Mouse (Mus musculus) heart, embryonic 12.5 days (tissue): ENCODE results near the gene 1110017D15Rik. TPM values are rescaled to one million over a fixed set of nuclear protein-coding genes. Genes with fewer than 3 reads are reported as not detected.

Experiments used
- ATAC-seq: fragments of 200-750 bp; cut with Nextera tagmentation; 2 replicates; pipeline ENCODE4 v1.8.0; 2017; ENCODE audit warnings: moderate TSS enrichment, moderate library complexity; ENCODE audit not compliant: insufficient number of reproducible peaks, low FRiP score
- H3K27ac ChIP-seq: fragments of 300-500 bp; sonication (generic); 2 replicates; pipeline ENCODE4 v1.5.1; 2016; ENCODE audit warnings: mild to moderate bottlenecking, moderate library complexity; ENCODE audit not compliant: poor library complexity, severe bottlenecking
- H3K27me3 ChIP-seq: fragments of 300-500 bp; sonication (generic); replicated peaks from 2 replicates; pipeline ENCODE4 v1.6.1; 2016; ENCODE audit warnings: mild to moderate bottlenecking, moderate library complexity
- H3K36me3 ChIP-seq: fragments of 300-500 bp; sonication (generic); 2 replicates; pipeline ENCODE4 v1.6.1; 2016; ENCODE audit warnings: mild to moderate bottlenecking, moderate library complexity
- H3K4me1 ChIP-seq: fragments of 300-500 bp; sonication (generic); replicated peaks from 2 replicates; pipeline ENCODE4 v1.6.1; 2016; ENCODE audit warnings: mild to moderate bottlenecking
- H3K4me2 ChIP-seq: fragments of 300-500 bp; sonication (generic); 2 replicates; pipeline ENCODE4 v1.6.1; 2016; ENCODE audit warnings: mild to moderate bottlenecking, moderate library complexity
- H3K4me3 ChIP-seq: fragments of 300-500 bp; sonication (generic); 2 replicates; pipeline ENCODE4 v1.5.1; 2016; ENCODE audit warnings: mild to moderate bottlenecking
- H3K9ac ChIP-seq: fragments of 300-500 bp; sonication (generic); 2 replicates; pipeline ENCODE4 v1.6.1; 2016; ENCODE audit warnings: mild to moderate bottlenecking, moderate library complexity
- H3K9me3 ChIP-seq: fragments of 300-500 bp; sonication (generic); replicated peaks from 2 replicates; pipeline ENCODE4 v1.6.1; 2016; ENCODE audit warnings: mild to moderate bottlenecking, moderate library complexity
- WGBS: fragments of 180-500 bp; shearing (Covaris S2); methylation state at CpG from one replicate; pipeline ENCODE4 v1.1.7; 2016; 5-methylcytosine and 5-hydroxymethylcytosine counted together
- polyA plus RNA-seq: library from polyadenylated mRNA; unstranded; fragments of >200 nt; fragmentation: Nextera tagmentation; extraction: Ambion mirVana; gene quantifications from 2 replicates; pipeline ENCODE4 v1.2.1, GENCODE M21; 2016

Gene 1110017D15Rik
- polyA plus RNA-seq, 1 experiment from 2014 or later, result not detected

- Histone ChIP-seq H3K9ac (no peak overlapping the region), H3K4me2 (no peak overlapping the region), H3K27me3 (0 out of 2 replicates have a peak, but pooled peaks cover 4% of the 10 kb centered on the region), H3K4me3 (no peak overlapping the region), H3K36me3 (no peaks in the 10 kb centered on the region), H3K9me3 (no peaks in the 10 kb centered on the region), H3K27ac (no peak overlapping the region), H3K4me1 (no peaks in the 10 kb centered on the region)
- 68% methylated on average over 5 of the region's 5 CpGs for WGBS
- no peak for ATAC-seq
Observed at GRCm38 (mm10) chr4:41534866-41535265, 17.7 kb upstream of the 1110017D15Rik start.

GRCm38 (mm10) chr4:41532420-41532819, 15.3 kb upstream of the 1110017D15Rik start:
- Histone ChIP-seq H3K27me3 (0 out of 2 replicates have a peak, but pooled peaks cover 9% of the 10 kb centered on the region), H3K27ac (no peak overlapping the region), H3K4me3 (no peak overlapping the region), H3K9me3 (no peaks in the 10 kb centered on the region), H3K4me1 (peaks cover 15% of the 10 kb centered on the region), H3K9ac (no peak overlapping the region), H3K36me3 (no peaks in the 10 kb centered on the region), H3K4me2 (no peak overlapping the region)
- 21% methylated on average over 6 of the region's 6 CpGs for WGBS
- ATAC-seq, result no peak

GRCm38 (mm10) chr4:41527996-41528395, 10.9 kb upstream of the 1110017D15Rik start:
- Histone ChIP-seq H3K36me3 (no peaks in the 10 kb centered on the region), H3K4me1 (peaks cover 23% of the 10 kb centered on the region), H3K9me3 (no peaks in the 10 kb centered on the region), H3K27me3 (0 out of 2 replicates have a peak, but pooled peaks cover 13% of the 10 kb centered on the region), H3K27ac (no peak overlapping the region), H3K9ac (no peak overlapping the region), H3K4me2 (no peak overlapping the region), H3K4me3 (no peak overlapping the region)
- ATAC-seq, result no peak
- WGBS, result 36% methylated on average over 8 of the region's 8 CpGs

GRCm38 (mm10) chr4:41527076-41527475, 9.9 kb upstream of the 1110017D15Rik start:
- no peak for ATAC-seq
- H3K4me3 ChIP-seq, result no peak overlapping the region
- peaks cover 14% of the 10 kb centered on the region; the same call in 1 of the 2 replicates for H3K27me3 ChIP-seq
- H3K4me1 ChIP-seq, result peaks cover 23% of the 10 kb centered on the region
- no peak overlapping the region for H3K4me2 ChIP-seq
- 42% methylated on average over 13 of the region's 13 CpGs for WGBS
- no peak overlapping the region for H3K27ac ChIP-seq
- no peaks in the 10 kb centered on the region for H3K9me3 ChIP-seq
- no peak overlapping the region for H3K9ac ChIP-seq
- H3K36me3 ChIP-seq, result no peaks in the 10 kb centered on the region

GRCm38 (mm10) chr4:41526553-41526952, 9.4 kb upstream of the 1110017D15Rik start:
- no peak for ATAC-seq
- Histone ChIP-seq H3K27ac (no peak overlapping the region), H3K9ac (no peak overlapping the region; the same call in 1 of the 2 replicates), H3K4me1 (peaks cover 23% of the 10 kb centered on the region), H3K4me3 (no peak overlapping the region), H3K27me3 (peaks cover 19% of the 10 kb centered on the region; the same call in 1 of the 2 replicates), H3K4me2 (no peak overlapping the region), H3K9me3 (no peaks in the 10 kb centered on the region), H3K36me3 (no peaks in the 10 kb centered on the region)
- WGBS, result 67% methylated on average over 7 of the region's 7 CpGs

DNA sequence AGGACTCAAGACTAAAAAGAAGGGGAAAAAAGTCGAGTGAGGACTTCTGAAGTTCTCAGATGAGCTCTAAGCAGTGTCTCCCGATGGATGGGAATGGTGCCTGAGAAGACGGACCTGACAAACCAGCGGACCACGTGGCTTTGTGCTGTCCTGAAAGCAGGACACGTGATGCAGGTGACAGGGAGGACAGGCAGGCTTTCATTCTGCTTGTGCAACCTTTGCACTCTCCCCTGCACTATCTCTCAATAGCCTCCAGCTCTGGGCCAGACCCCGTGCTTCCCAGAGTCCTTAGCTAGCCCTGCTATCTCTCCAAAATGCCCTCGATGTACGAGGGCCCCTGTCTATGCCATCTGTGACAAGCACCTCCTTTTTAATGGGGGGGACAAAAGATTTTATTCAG, 7.7 kb upstream of the 1110017D15Rik start:
- Histone ChIP-seq H3K4me2 (no peak overlapping the region), H3K9ac (no peak overlapping the region), H3K4me3 (no peak overlapping the region), H3K36me3 (no peaks in the 10 kb centered on the region), H3K4me1 (peaks cover 23% of the 10 kb centered on the region), H3K27ac (no peak overlapping the region), H3K9me3 (no peaks in the 10 kb centered on the region), H3K27me3 (peaks cover 30% of the 10 kb centered on the region)
- ATAC-seq, result no peak
- 66% methylated on average over 9 of the region's 9 CpGs for WGBS

DNA sequence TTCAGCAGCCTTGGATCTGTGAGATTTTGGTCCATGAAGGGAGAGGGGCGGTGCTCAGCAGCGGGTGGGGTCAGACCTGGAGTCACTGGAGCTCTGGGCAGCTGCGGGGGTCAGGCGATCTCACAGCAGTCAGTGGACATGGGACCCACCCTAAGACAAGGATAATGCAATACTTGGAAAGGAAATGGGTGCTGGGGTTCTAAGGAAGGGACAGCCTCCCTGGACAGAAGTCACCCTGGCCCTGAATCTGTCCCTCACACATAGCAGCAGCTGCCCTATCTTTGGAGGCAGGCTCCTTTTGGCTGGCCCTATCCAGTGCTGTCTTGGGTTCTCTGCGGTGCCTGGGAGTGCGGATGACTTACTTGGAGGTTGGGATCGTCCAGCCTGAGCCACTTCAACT, 6.7 kb upstream of the 1110017D15Rik start:
- Histone ChIP-seq H3K4me2 (no peak overlapping the region), H3K9me3 (no peaks in the 10 kb centered on the region), H3K4me3 (no peak overlapping the region), H3K9ac (no peak overlapping the region), H3K27ac (no peak overlapping the region), H3K4me1 (peaks cover 20% of the 10 kb centered on the region), H3K36me3 (no peaks in the 10 kb centered on the region), H3K27me3 (peaks cover 37% of the 10 kb centered on the region)
- ATAC-seq, result no peak
- 59% methylated on average over 7 of the region's 7 CpGs for WGBS

DNA sequence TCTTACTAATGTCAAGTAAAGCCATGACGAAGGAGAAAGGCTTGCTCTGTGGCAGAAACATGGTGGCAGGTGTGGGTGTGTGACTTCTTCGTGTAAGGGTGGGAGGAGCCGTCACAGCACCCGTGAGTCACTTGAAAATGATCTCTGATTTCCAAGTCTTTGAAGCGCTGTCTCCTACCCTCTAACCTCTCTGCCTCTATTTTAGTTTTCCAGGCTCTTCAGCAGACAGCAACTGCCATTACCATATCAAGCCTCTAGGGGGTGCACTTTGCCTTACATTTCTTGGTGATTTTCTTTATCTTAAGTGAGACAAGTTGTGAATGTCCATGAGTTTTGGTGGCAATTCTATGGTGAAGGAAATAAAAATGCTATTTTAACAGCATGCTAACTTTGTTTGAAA, 5.7 kb upstream of the 1110017D15Rik start:
- Histone ChIP-seq H3K9me3 (no peaks in the 10 kb centered on the region), H3K4me3 (no peak overlapping the region), H3K27ac (no peak overlapping the region), H3K4me2 (no peak overlapping the region), H3K4me1 (peaks cover 9% of the 10 kb centered on the region; the same call in 1 of the 2 replicates), H3K9ac (no peak overlapping the region), H3K27me3 (peaks cover 38% of the 10 kb centered on the region), H3K36me3 (no peaks in the 10 kb centered on the region)
- ATAC-seq, result no peak
- WGBS, result 44% methylated on average over 5 of the region's 5 CpGs

GRCm38 (mm10) chr4:41522136-41522535, 5.0 kb upstream of the 1110017D15Rik start:
- no peak for ATAC-seq
- Histone ChIP-seq H3K4me1 (0 out of 2 replicates have a peak, but pooled peaks cover 6% of the 10 kb centered on the region), H3K27me3 (peaks cover 40% of the 10 kb centered on the region), H3K27ac (no peak overlapping the region), H3K4me3 (no peak overlapping the region), H3K4me2 (no peak overlapping the region), H3K36me3 (no peaks in the 10 kb centered on the region), H3K9me3 (no peaks in the 10 kb centered on the region), H3K9ac (no peak overlapping the region)
- WGBS, result 87% methylated on average over 6 of the region's 6 CpGs

- Histone ChIP-seq H3K4me2 (no peak overlapping the region), H3K9me3 (no peaks in the 10 kb centered on the region), H3K27ac (no peak overlapping the region), H3K27me3 (peaks cover 43% of the 10 kb centered on the region), H3K36me3 (no peaks in the 10 kb centered on the region), H3K4me1 (no peaks in the 10 kb centered on the region), H3K4me3 (no peak overlapping the region), H3K9ac (no peak overlapping the region)
- ATAC-seq, result no peak
- 32% methylated on average over 14 of the region's 14 CpGs for WGBS
Observed at GRCm38 (mm10) chr4:41520641-41521040, 3.5 kb upstream of the 1110017D15Rik start.

GRCm38 (mm10) chr4:41519195-41519594, 2.1 kb upstream of the 1110017D15Rik start:
- WGBS, result 83% methylated on average over 5 of the region's 5 CpGs
- Histone ChIP-seq H3K4me2 (no peak overlapping the region), H3K9ac (no peak overlapping the region), H3K27ac (no peak overlapping the region), H3K9me3 (no peaks in the 10 kb centered on the region), H3K4me1 (no peaks in the 10 kb centered on the region), H3K4me3 (no peak overlapping the region), H3K36me3 (no peaks in the 10 kb centered on the region), H3K27me3 (peaks cover 43% of the 10 kb centered on the region)
- no peak for ATAC-seq

- Histone ChIP-seq H3K9me3 (no peaks in the 10 kb centered on the region), H3K9ac (no peak overlapping the region), H3K36me3 (no peaks in the 10 kb centered on the region), H3K4me1 (no peaks in the 10 kb centered on the region), H3K27ac (no peak overlapping the region), H3K4me2 (no peak overlapping the region), H3K27me3 (peaks cover 43% of the 10 kb centered on the region), H3K4me3 (no peak overlapping the region)
- ATAC-seq, result no peak
- WGBS, result 69% methylated on average over 7 of the region's 7 CpGs
Observed at GRCm38 (mm10) chr4:41518349-41518748, 1.2 kb upstream of the 1110017D15Rik start.
